Mouse (Mus musculus) CH12.LX (cell line): ENCODE results near the gene BC051665.

Experiments
- CTCF ChIP-seq, 2 experiments: IDR thresholded peaks in 1 of 2; conservative IDR thresholded peaks in 1 of 2; 2 replicates each; pipeline ENCODE4 v1.5.1; 2011 to 2012; ENCODE audit warnings: low read depth in 2 of 2, low read length in 2 of 2, improper control_type of control experiment in 1 of 2, inconsistent platforms in 1 of 2, mild to moderate bottlenecking in 1 of 2, moderate library complexity in 1 of 2
- EP300 ChIP-seq: IDR thresholded peaks from 2 replicates; pipeline ENCODE4 v1.6.1; 2011; ENCODE audit warnings: low read length, improper control_type of control experiment

DNA sequence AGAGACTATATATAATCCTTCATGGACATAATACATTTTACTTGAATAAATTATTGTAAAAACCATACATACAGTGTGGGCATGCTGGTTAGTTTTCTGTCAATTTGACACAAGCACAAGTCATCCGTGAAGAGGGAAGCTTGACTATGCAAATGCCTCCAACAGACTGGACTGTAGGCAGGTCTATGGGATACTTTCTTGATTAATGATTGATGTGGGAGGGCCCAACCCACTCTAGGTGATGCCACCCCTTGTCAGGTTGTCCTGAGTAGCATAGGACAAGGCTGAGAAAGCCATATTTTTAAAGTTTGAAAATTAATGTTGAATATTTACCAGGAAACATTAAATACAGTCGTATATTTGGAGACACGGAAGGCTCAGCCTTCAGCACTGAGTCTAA, 5.6 kb downstream of the BC051665 start:
- no peak for TF ChIP-seq CTCF (conservative IDR thresholded peaks at IDR 0.05 in 1 of 2, IDR thresholded peaks at IDR 0.05 in 1 of 2; ENCODE audit: low read depth in 2 of 2, low read length in 2 of 2)
- no peak for TF ChIP-seq EP300
